Mouse (Mus musculus): Measurements from ENCODE around the gene Vmn1r1.

GRCm38 (mm10) chr1:182115651-182116408 is 48.5 kb downstream of the Vmn1r1 start:
- TF ChIP-seq POLR2A (IDR thresholded peaks at IDR 0.05; ENCODE audit: control insufficient read depth, low read depth, low read length) = no peak
- TF ChIP-seq CTCF (IDR thresholded peaks at IDR 0.05; ENCODE audit: control insufficient read depth, insufficient read depth, insufficient replicate concordance, low read depth, low read length) = peak; percentile 48; the same call in 1 of the 2 replicates
